Mouse (Mus musculus) liver, adult 2 months (tissue): ENCODE results near the gene 1700020N01Rik.

Source experiments
- CTCF ChIP-seq: fragments of 200-500 bp; IDR thresholded peaks from 2 replicates; pipeline ENCODE4 v1.5.1; 2011; ENCODE audit warnings: low read depth, low read length, control low read depth
- POLR2A ChIP-seq: fragments of 200-500 bp; IDR thresholded peaks from 2 replicates; pipeline ENCODE4 v1.6.1; 2011; ENCODE audit warnings: low read length, control low read depth; ENCODE audit not compliant: insufficient read depth; ENCODE audit errors: extremely low read depth

- no peak for TF ChIP-seq POLR2A
- no peak for TF ChIP-seq CTCF
Measured at GRCm38 (mm10) chr10:21606931-21607330, 14.0 kb downstream of the 1700020N01Rik start.
